Mouse (Mus musculus) heart, postnatal 0 days (tissue): ENCODE results near the gene Ddrgk1.
A peak's percentile ranks its signal among the peaks of the same experiment; 100 is the strongest.

ENCODE experiments used
- CTCF ChIP-seq: IDR thresholded peaks from 2 replicates; pipeline ENCODE4 v1.5.1; 2016; ENCODE audit warnings: antibody characterized with exemption, control low read depth, low read depth
- EP300 ChIP-seq: IDR thresholded peaks from 2 replicates; pipeline ENCODE4 v1.6.1; 2016; ENCODE audit warnings: antibody characterized with exemption, low read depth

GRCm38 (mm10) chr2:130634739-130635411, 29.6 kb downstream of the Ddrgk1 start:
- no peak for TF ChIP-seq EP300
- TF ChIP-seq CTCF, result peak; percentile 43
